Mouse (Mus musculus) thymus, adult 2 months (tissue): ENCODE measurements around the gene Atp8a2.

Experiments used
- CTCF ChIP-seq: fragments of 200-500 bp; IDR thresholded peaks from 2 replicates; pipeline ENCODE4 v1.5.1; 2012; ENCODE audit warnings: mild to moderate bottlenecking, control low read depth, low read length, moderate library complexity, borderline replicate concordance; ENCODE audit not compliant: control insufficient read depth, poor library complexity, insufficient read depth; ENCODE audit errors: extremely low read depth
- POLR2A ChIP-seq: fragments of 200-500 bp; IDR thresholded peaks from 2 replicates; pipeline ENCODE4 v1.6.1; 2012; ENCODE audit warnings: mild to moderate bottlenecking, low read length, control low read depth, moderate library complexity; ENCODE audit not compliant: control insufficient read depth, poor library complexity, insufficient read depth; ENCODE audit errors: extremely low read depth

GRCm38 (mm10) chr14:59745676-59746075, 451.3 kb downstream of the Atp8a2 start:
- TF ChIP-seq CTCF (no peak), POLR2A (no peak)
